Mouse (Mus musculus): ENCODE measurements at regions not wholly inside any gene's neighbourhood (a gene's known extent, or its start where the extent isn't known, plus 50 kb on each side); places are given as distances from the start of the nearest gene placed in this dataset.
A peak's percentile ranks its signal among the peaks of the same experiment; 100 is the strongest.

GRCm38 (mm10) chr9:91574156-91574555 lies 208.5 kb upstream of the Zic1 start:
- intact Hi-C loops (cut with DNase I), result no loop called here
- no peak for DNase-seq

GRCm38 (mm10) chr9:91566006-91566641 lies 200.5 kb upstream of the Zic1 start:
- DNase-seq, result no peak
- intact Hi-C loops (cut with DNase I), result no loop called here

GRCm38 (mm10) chr9:91561331-91561730 lies 195.7 kb upstream of the Zic1 start:
- no peak for DNase-seq
- intact Hi-C loops (cut with DNase I), result no loop called here

- DNase-seq, result no peak
- intact Hi-C loops (cut with DNase I), result no loop called here
Measured at GRCm38 (mm10) chr9:91559794-91560193, 194.2 kb upstream of the Zic1 start.

GRCm38 (mm10) chr9:91547051-91547450 lies 181.4 kb upstream of the Zic1 start:
- DNase-seq, result no peak
- intact Hi-C loops (cut with DNase I), result no loop called here

- DNase-seq, result no peak
- intact Hi-C loops (cut with DNase I), result no loop called here
Measured at GRCm38 (mm10) chr9:91545402-91545801, 179.8 kb upstream of the Zic1 start.

- intact Hi-C loops (cut with DNase I), result no loop called here
- DNase-seq, result no peak
Measured at GRCm38 (mm10) chr9:91528838-91529475, 163.3 kb upstream of the Zic1 start.

GRCm38 (mm10) chr9:91528388-91528787 lies 162.8 kb upstream of the Zic1 start:
- intact Hi-C loops (cut with DNase I), result no loop called here
- DNase-seq, result no peak

- no peak for DNase-seq
- intact Hi-C loops (cut with DNase I), result no loop called here
Measured at GRCm38 (mm10) chr9:91520521-91520920, 154.9 kb upstream of the Zic1 start.

- intact Hi-C loops (cut with DNase I), result no loop called here
- no peak for DNase-seq
Measured at GRCm38 (mm10) chr9:91509672-91510071, 144.1 kb upstream of the Zic1 start.

GRCm38 (mm10) chr9:91503657-91504329 lies 138.2 kb upstream of the Zic1 start:
- intact Hi-C loops (cut with DNase I), result no loop called here
- DNase-seq, result no peak

GRCm38 (mm10) chr9:91476596-91476995 lies 111.0 kb upstream of the Zic1 start:
- DNase-seq, result no peak
- intact Hi-C loops (cut with DNase I), result no loop called here

GRCm38 (mm10) chr9:91462713-91463425 lies 97.3 kb upstream of the Zic1 start:
- intact Hi-C loops (cut with DNase I), result no loop called here
- DNase-seq, result no peak

- DNase-seq, result peak in 1 of 2 experiments; percentile 5
- intact Hi-C loops (cut with DNase I), result no loop called here
Measured at GRCm38 (mm10) chr9:91459921-91460320, 94.3 kb upstream of the Zic1 start.

GRCm38 (mm10) chr9:91456843-91457242 lies 91.2 kb upstream of the Zic1 start:
- intact Hi-C loops (cut with DNase I), result no loop called here

GRCm38 (mm10) chr9:91456253-91456823 lies 90.7 kb upstream of the Zic1 start:
- intact Hi-C loops (cut with DNase I), result no loop called here
- DNase-seq, result no peak

More at GRCm38 (mm10) chr9:91456843-91457242, 91.2 kb upstream of the Zic1 start:
- no peak for DNase-seq

- intact Hi-C loops (cut with DNase I), result no loop called here
Measured at GRCm38 (mm10) chr9:91439106-91439505, 73.5 kb upstream of the Zic1 start.

More at GRCm38 (mm10) chr9:91439106-91439505, 73.5 kb upstream of the Zic1 start:
- DNase-seq, result no peak
